Mouse (Mus musculus) forebrain, embryonic 13.5 days (tissue): ENCODE results near the gene Ank2. TPM values are rescaled to one million over a fixed set of nuclear protein-coding genes. Genes with fewer than 3 reads are reported as not detected.

Experiments
- ATAC-seq: fragments of 200-750 bp; cut with Nextera tagmentation; 2 replicates; pipeline ENCODE4 v1.8.0; 2017
- H3K27ac ChIP-seq: fragments of 300-500 bp; sonication (generic); 2 replicates; pipeline ENCODE4 v1.5.1; 2015; ENCODE audit warnings: inconsistent platforms, mild to moderate bottlenecking, moderate library complexity
- H3K27me3 ChIP-seq: fragments of 300-500 bp; sonication (generic); 2 replicates; pipeline ENCODE4 v1.6.1; 2015; ENCODE audit warnings: mild to moderate bottlenecking, inconsistent platforms
- H3K36me3 ChIP-seq: fragments of 300-500 bp; sonication (generic); 2 replicates; pipeline ENCODE4 v1.6.1; 2015; ENCODE audit warnings: mild to moderate bottlenecking, inconsistent platforms; ENCODE audit not compliant: poor library complexity, severe bottlenecking
- H3K4me1 ChIP-seq: fragments of 300-500 bp; sonication (generic); 2 replicates; pipeline ENCODE4 v1.6.1; 2015; ENCODE audit warnings: inconsistent platforms
- H3K4me2 ChIP-seq: fragments of 300-500 bp; sonication (generic); 2 replicates; pipeline ENCODE4 v1.6.1; 2015; ENCODE audit warnings: inconsistent platforms, mild to moderate bottlenecking, moderate library complexity
- H3K4me3 ChIP-seq: fragments of 300-500 bp; sonication (generic); 2 replicates; pipeline ENCODE4 v1.5.1; 2015; ENCODE audit warnings: mild to moderate bottlenecking, inconsistent platforms
- H3K9ac ChIP-seq: fragments of 300-500 bp; sonication (generic); 2 replicates; pipeline ENCODE4 v1.6.1; 2015; ENCODE audit warnings: mild to moderate bottlenecking, inconsistent platforms
- H3K9me3 ChIP-seq: fragments of 300-500 bp; sonication (generic); replicated peaks from 2 replicates; pipeline ENCODE4 v1.6.1; 2016; ENCODE audit warnings: inconsistent platforms
- WGBS: fragments of 180-500 bp; shearing (Covaris S2); methylation state at CpG from one replicate; pipeline ENCODE4 v1.1.7; 2015; 5-methylcytosine and 5-hydroxymethylcytosine counted together
- polyA plus RNA-seq: library from polyadenylated mRNA; unstranded; fragments of >200 nt; fragmentation: Nextera tagmentation; extraction: Ambion mirVana; gene quantifications from 2 replicates; pipeline ENCODE4 v1.2.1, GENCODE M21; 2015

Gene Ank2
- polyA plus RNA-seq, 1 experiment from 2014 or later: 125 TPM

DNA sequence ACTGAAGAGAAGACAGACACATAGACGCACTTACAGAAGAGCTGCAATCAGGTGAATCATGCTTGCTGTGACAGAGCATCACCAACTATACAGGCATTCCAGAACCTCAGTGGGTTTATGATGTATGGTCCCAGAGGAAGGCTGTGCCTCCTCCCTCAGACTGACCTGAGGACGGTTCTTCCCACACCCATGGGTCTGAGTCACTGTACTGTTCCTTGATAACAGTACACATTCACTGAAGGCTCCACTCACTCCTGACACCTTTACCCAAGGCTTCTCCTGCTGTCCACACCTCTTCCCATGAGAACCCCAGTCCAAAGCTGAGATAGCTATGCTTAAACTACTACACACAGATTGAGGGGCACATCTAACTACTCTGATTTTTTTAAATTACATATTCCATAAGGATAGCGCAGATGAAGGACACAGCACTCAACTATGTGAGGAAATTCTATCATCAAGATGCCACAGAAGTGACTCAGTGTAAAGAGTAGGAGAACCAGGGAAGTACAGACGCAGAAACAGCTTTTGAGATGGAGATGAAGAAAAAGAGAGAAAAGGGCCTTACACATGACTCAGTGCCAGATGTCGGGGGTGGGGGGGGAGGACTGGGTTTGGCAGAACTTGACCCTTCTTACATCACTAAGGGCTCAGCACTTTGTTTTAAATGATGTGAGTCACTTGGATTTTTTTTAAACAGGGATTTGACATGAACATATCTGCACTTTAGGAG, 435.3 kb downstream of the Ank2 start:
- 95% methylated on average over 5 of the region's 5 CpGs for WGBS
- no peaks in the 10 kb centered on the region for H3K9me3 ChIP-seq
- H3K9ac ChIP-seq: no peak overlapping the region
- H3K4me1 ChIP-seq: no peaks in the 10 kb centered on the region
- H3K36me3 ChIP-seq: no peaks in the 10 kb centered on the region
- ATAC-seq: no peak
- H3K4me2 ChIP-seq: no peak overlapping the region
- no peak overlapping the region for H3K4me3 ChIP-seq
- H3K27me3 ChIP-seq: no peaks in the 10 kb centered on the region
- no peak overlapping the region for H3K27ac ChIP-seq

DNA sequence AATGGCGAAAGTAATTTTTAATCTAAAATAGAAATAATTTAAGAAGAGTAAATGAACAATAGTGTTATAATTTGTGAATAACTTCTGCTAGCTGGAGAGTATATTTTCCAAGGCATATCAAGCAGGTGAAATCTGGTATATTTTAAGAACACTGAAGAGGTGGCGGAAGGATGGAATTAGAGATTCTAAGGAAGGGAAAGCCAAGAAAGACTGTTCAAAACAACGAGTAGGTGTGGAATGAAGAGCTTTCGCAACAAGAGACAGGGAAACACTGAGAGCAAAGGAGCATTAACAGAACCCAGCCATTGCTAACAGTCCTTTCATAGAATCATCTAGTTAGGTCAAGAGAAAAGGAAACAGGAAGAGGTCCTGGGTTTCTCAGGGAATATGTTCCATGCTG, 439.5 kb downstream of the Ank2 start:
- Histone ChIP-seq H3K27me3 (no peaks in the 10 kb centered on the region), H3K4me1 (no peaks in the 10 kb centered on the region), H3K4me3 (no peak overlapping the region), H3K27ac (no peak overlapping the region), H3K4me2 (no peak overlapping the region), H3K9me3 (no peaks in the 10 kb centered on the region), H3K9ac (no peak overlapping the region), H3K36me3 (no peaks in the 10 kb centered on the region)
- ATAC-seq: no peak
- WGBS: 92% methylated on average over 4 of the region's 4 CpGs

DNA sequence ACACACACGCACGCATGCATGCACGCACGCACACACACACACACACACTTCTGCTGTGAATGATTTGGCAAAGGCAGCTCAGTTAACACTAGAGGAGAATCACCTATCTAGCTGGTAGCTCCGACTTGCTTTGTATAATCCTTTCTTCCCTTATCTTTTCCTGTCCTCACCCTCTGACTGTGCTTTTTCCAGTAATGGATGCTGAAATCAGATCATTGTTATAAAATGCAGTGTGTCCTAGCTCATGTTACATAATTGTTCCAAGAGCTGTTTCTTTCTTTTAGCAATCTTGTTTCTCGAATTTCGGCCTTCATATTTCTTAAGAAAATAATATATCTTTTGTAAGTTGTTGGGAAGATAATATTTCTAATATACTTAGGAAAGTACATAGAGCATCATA, 457.9 kb downstream of the Ank2 start:
- Histone ChIP-seq H3K4me2 (no peak overlapping the region), H3K36me3 (peaks cover 15% of the 10 kb centered on the region), H3K9me3 (no peaks in the 10 kb centered on the region), H3K9ac (no peak overlapping the region), H3K27me3 (no peaks in the 10 kb centered on the region), H3K4me1 (no peaks in the 10 kb centered on the region), H3K27ac (no peak overlapping the region), H3K4me3 (no peak overlapping the region)
- ATAC-seq: no peak
- 92% methylated on average over 7 of the region's 7 CpGs for WGBS

DNA sequence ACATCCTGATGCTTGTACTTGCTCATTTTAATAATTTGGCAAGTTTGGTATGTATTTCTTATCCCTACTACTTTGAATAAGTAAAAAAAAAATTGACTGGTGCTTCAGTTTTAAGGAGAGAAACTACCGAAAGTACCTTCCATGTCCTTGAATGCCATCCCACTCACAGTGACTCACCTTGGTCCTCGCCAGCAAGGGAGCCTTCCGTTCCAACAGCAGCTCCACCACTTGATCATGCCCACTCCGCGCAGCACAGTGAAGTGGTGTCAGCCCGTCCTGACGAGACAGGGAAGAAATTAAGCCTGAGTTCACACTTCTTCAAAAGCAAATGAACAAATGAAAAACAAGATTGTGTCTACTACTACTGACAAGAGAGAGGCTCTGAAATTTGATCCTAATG, 460.6 kb downstream of the Ank2 start:
- Histone ChIP-seq H3K4me2 (no peak overlapping the region), H3K27ac (no peak overlapping the region), H3K9ac (no peak overlapping the region), H3K4me1 (no peaks in the 10 kb centered on the region), H3K27me3 (no peaks in the 10 kb centered on the region), H3K36me3 (peaks cover 10% of the 10 kb centered on the region; the same call in 1 of the 2 replicates), H3K9me3 (no peaks in the 10 kb centered on the region), H3K4me3 (no peak overlapping the region)
- 90% methylated on average over 7 of the region's 7 CpGs for WGBS
- ATAC-seq: no peak

- Histone ChIP-seq H3K9ac (no peak overlapping the region), H3K4me3 (no peak overlapping the region), H3K36me3 (peaks cover 24% of the 10 kb centered on the region), H3K9me3 (no peaks in the 10 kb centered on the region), H3K27me3 (no peaks in the 10 kb centered on the region), H3K27ac (no peak overlapping the region), H3K4me1 (no peaks in the 10 kb centered on the region), H3K4me2 (no peak overlapping the region)
- WGBS: 76% methylated on average over 5 of the region's 5 CpGs
- ATAC-seq: no peak
These were observed 463.0 kb downstream of the Ank2 start for GRCm38 (mm10) chr3:127036118-127036517.

- H3K4me3 ChIP-seq: no peak overlapping the region
- no peak overlapping the region for H3K9ac ChIP-seq
- no peak overlapping the region for H3K27ac ChIP-seq
- H3K27me3 ChIP-seq: no peaks in the 10 kb centered on the region
- no peaks in the 10 kb centered on the region for H3K4me1 ChIP-seq
- ATAC-seq: no peak
- 91% methylated on average over 12 of the region's 12 CpGs for WGBS
- H3K9me3 ChIP-seq: no peaks in the 10 kb centered on the region
- H3K4me2 ChIP-seq: no peak overlapping the region
- H3K36me3 ChIP-seq: peaks cover 27% of the 10 kb centered on the region
These were observed 463.6 kb downstream of the Ank2 start for GRCm38 (mm10) chr3:127035540-127035939.

GRCm38 (mm10) chr3:127034983-127035382, 464.2 kb downstream of the Ank2 start:
- ATAC-seq: no peak
- 86% methylated on average over 3 of the region's 3 CpGs for WGBS
- no peaks in the 10 kb centered on the region for H3K27me3 ChIP-seq
- no peaks in the 10 kb centered on the region for H3K9me3 ChIP-seq
- no peaks in the 10 kb centered on the region for H3K4me1 ChIP-seq
- no peak overlapping the region for H3K27ac ChIP-seq
- no peak overlapping the region for H3K4me2 ChIP-seq
- H3K9ac ChIP-seq: no peak overlapping the region
- H3K4me3 ChIP-seq: no peak overlapping the region
- H3K36me3 ChIP-seq: peaks cover 27% of the 10 kb centered on the region

GRCm38 (mm10) chr3:127023992-127024391, 475.2 kb downstream of the Ank2 start:
- whole genome bisulfite sequencing: 93% methylated on average over 4 of the region's 4 CpGs
- H3K4me2 ChIP-seq: no peak overlapping the region
- H3K9me3 ChIP-seq: no peaks in the 10 kb centered on the region
- no peak overlapping the region for H3K27ac ChIP-seq
- no peak overlapping the region for H3K4me3 ChIP-seq
- H3K4me1 ChIP-seq: no peaks in the 10 kb centered on the region
- no peak for ATAC-seq
- H3K9ac ChIP-seq: no peak overlapping the region
- peaks cover 41% of the 10 kb centered on the region for H3K36me3 ChIP-seq
- no peaks in the 10 kb centered on the region for H3K27me3 ChIP-seq

GRCm38 (mm10) chr3:127020167-127020566, 479.0 kb downstream of the Ank2 start:
- ATAC-seq: no peak
- Histone ChIP-seq H3K4me1 (no peaks in the 10 kb centered on the region), H3K27ac (no peak overlapping the region), H3K9me3 (no peaks in the 10 kb centered on the region), H3K27me3 (no peaks in the 10 kb centered on the region), H3K4me2 (no peak overlapping the region), H3K9ac (no peak overlapping the region), H3K4me3 (no peak overlapping the region), H3K36me3 (peaks cover 41% of the 10 kb centered on the region)
- 71% methylated on average over 1 of the region's 1 CpGs for WGBS

- Histone ChIP-seq H3K4me3 (no peak overlapping the region), H3K4me1 (no peaks in the 10 kb centered on the region), H3K9me3 (no peaks in the 10 kb centered on the region), H3K9ac (no peak overlapping the region), H3K27ac (no peak overlapping the region), H3K36me3 (peaks cover 45% of the 10 kb centered on the region), H3K27me3 (no peaks in the 10 kb centered on the region), H3K4me2 (no peak overlapping the region)
- WGBS: 79% methylated on average over 3 of the region's 3 CpGs
- no peak for ATAC-seq
These were observed 479.4 kb downstream of the Ank2 start for GRCm38 (mm10) chr3:127019728-127020127.

GRCm38 (mm10) chr3:127019109-127019508, 480.0 kb downstream of the Ank2 start:
- WGBS: 40% methylated on average over 6 of the region's 6 CpGs
- no peak overlapping the region for H3K4me3 ChIP-seq
- no peak overlapping the region for H3K4me2 ChIP-seq
- H3K4me1 ChIP-seq: no peaks in the 10 kb centered on the region
- H3K27me3 ChIP-seq: no peaks in the 10 kb centered on the region
- no peaks in the 10 kb centered on the region for H3K9me3 ChIP-seq
- H3K36me3 ChIP-seq: peaks cover 50% of the 10 kb centered on the region
- no peak overlapping the region for H3K27ac ChIP-seq
- no peak for ATAC-seq
- H3K9ac ChIP-seq: no peak overlapping the region

GRCm38 (mm10) chr3:127017523-127017922, 481.6 kb downstream of the Ank2 start:
- no peak for ATAC-seq
- no peak overlapping the region for H3K27ac ChIP-seq
- 76% methylated on average over 3 of the region's 3 CpGs for WGBS
- H3K9me3 ChIP-seq: no peaks in the 10 kb centered on the region
- H3K9ac ChIP-seq: no peak overlapping the region
- no peaks in the 10 kb centered on the region for H3K27me3 ChIP-seq
- H3K4me3 ChIP-seq: no peak overlapping the region
- H3K4me2 ChIP-seq: no peak overlapping the region
- peaks cover 41% of the 10 kb centered on the region for H3K36me3 ChIP-seq
- H3K4me1 ChIP-seq: no peaks in the 10 kb centered on the region

DNA sequence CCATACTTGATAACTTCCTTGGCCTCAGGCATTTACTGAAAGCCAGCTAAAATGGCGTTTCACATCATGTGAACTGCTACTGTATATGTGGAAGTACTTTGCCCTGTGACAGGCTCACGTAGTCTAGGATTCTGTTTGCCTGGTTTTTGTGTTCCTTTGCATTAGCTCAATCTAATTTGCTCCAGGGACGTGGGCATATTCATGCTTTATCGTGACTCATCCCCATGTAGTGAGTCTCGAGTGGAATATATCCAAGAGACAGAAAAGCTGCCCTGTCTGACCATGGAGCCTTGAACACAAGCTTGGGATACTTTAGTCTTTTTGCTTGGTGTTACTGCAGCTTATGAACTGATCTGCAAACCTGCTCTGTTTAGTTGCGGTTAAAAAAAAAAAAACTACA, 483.6 kb downstream of the Ank2 start:
- H3K27ac ChIP-seq: no peak overlapping the region
- no peaks in the 10 kb centered on the region for H3K4me1 ChIP-seq
- peaks cover 33% of the 10 kb centered on the region for H3K36me3 ChIP-seq
- H3K9me3 ChIP-seq: no peaks in the 10 kb centered on the region
- H3K4me2 ChIP-seq: no peak overlapping the region
- ATAC-seq: no peak
- H3K9ac ChIP-seq: no peak overlapping the region
- H3K4me3 ChIP-seq: no peak overlapping the region
- no peaks in the 10 kb centered on the region for H3K27me3 ChIP-seq
- WGBS: 87% methylated on average over 6 of the region's 6 CpGs
